Mouse (Mus musculus) myocyte (in vitro differentiated cells): ENCODE results near the gene Myo9b. TPM values are rescaled to one million over a fixed set of nuclear protein-coding genes. Genes with fewer than 3 reads are reported as not detected.
"Not testable (repeated sequence)": the region's sequence is repeated elsewhere in the genome, so short reads cannot be mapped to it uniquely, and the experiment has no call there.

Source experiments
- H3K27me3 ChIP-seq: one replicate; pipeline ENCODE4 v1.6.1; 2011; ENCODE audit not compliant: control insufficient read depth, insufficient read depth, insufficient read length
- H3K36me3 ChIP-seq: one replicate; pipeline ENCODE4 v1.6.1; 2011; ENCODE audit not compliant: control insufficient read depth, insufficient read depth
- H3K4me2 ChIP-seq: one replicate; pipeline ENCODE4 v1.6.1; 2011; ENCODE audit warnings: low read depth, control low read depth
- H3K4me3 ChIP-seq: one replicate; pipeline ENCODE4 v1.5.1; 2011; ENCODE audit warnings: mild to moderate bottlenecking, control low read depth, moderate library complexity
- H3K79me2 ChIP-seq: one replicate; pipeline ENCODE4 v1.6.1; 2011; ENCODE audit not compliant: control insufficient read depth, insufficient read depth
- H3ac ChIP-seq: one replicate; pipeline ENCODE4 v1.6.1; 2011; ENCODE audit not compliant: control insufficient read depth, insufficient read length
- CEBPB ChIP-seq: IDR thresholded peaks from 2 replicates; pipeline ENCODE4 v1.6.1; 2011; ENCODE audit warnings: mild to moderate bottlenecking, moderate library complexity; ENCODE audit not compliant: poor library complexity, insufficient read depth, severe bottlenecking
- E2F4 ChIP-seq: IDR thresholded peaks from one replicate; pipeline ENCODE4 v1.6.1; 2011; ENCODE audit warnings: mild to moderate bottlenecking, control low read depth, moderate library complexity; ENCODE audit not compliant: insufficient read depth
- MAX ChIP-seq: IDR thresholded peaks from one replicate; pipeline ENCODE4 v1.6.1; 2011; ENCODE audit warnings: low read depth, mild to moderate bottlenecking, control low read depth
- MYOD1 ChIP-seq, 3 experiments: IDR thresholded peaks; one replicate each; pipeline ENCODE4 v1.6.1; 2011; ENCODE audit warnings: control low read depth in 2 of 3, low read depth in 2 of 3, mild to moderate bottlenecking in 2 of 3, moderate library complexity in 1 of 3; ENCODE audit not compliant: insufficient read length in 2 of 3, control insufficient read depth in 1 of 3
- MYOG ChIP-seq, 3 experiments: IDR thresholded peaks; one replicate each; pipeline ENCODE4 v1.6.1; 2011; ENCODE audit warnings: control low read depth in 2 of 3, low read depth in 2 of 3, mild to moderate bottlenecking in 2 of 3; ENCODE audit not compliant: insufficient read length in 2 of 3, control insufficient read depth in 1 of 3, insufficient read depth in 1 of 3
- POLR2A ChIP-seq: IDR thresholded peaks from one replicate; pipeline ENCODE4 v1.6.1; 2011; ENCODE audit warnings: low read depth, mild to moderate bottlenecking, control low read depth, moderate library complexity; ENCODE audit not compliant: insufficient read length
- POLR2AphosphoS2 ChIP-seq: IDR thresholded peaks from one replicate; pipeline ENCODE4 v1.6.1; 2011; ENCODE audit warnings: low read depth, control low read depth; ENCODE audit not compliant: insufficient read length
- REST ChIP-seq: IDR thresholded peaks from one replicate; pipeline ENCODE4 v1.6.1; 2011; ENCODE audit warnings: mild to moderate bottlenecking, control low read depth, moderate library complexity; ENCODE audit not compliant: insufficient read depth, insufficient read length
- SRF ChIP-seq: IDR thresholded peaks from one replicate; pipeline ENCODE4 v1.6.1; 2011; ENCODE audit warnings: low read depth; ENCODE audit not compliant: control insufficient read depth, insufficient read length
- TCF12 ChIP-seq: IDR thresholded peaks from one replicate; pipeline ENCODE4 v1.6.1; 2011; ENCODE audit warnings: mild to moderate bottlenecking, control low read depth; ENCODE audit not compliant: poor library complexity, insufficient read depth, severe bottlenecking
- TCF3 ChIP-seq: IDR thresholded peaks from one replicate; pipeline ENCODE4 v1.6.1; 2011; ENCODE audit warnings: low read depth, control low read depth; ENCODE audit not compliant: insufficient read length
- USF1 ChIP-seq: IDR thresholded peaks from one replicate; pipeline ENCODE4 v1.6.1; 2011; ENCODE audit warnings: low read depth, mild to moderate bottlenecking, control low read depth, moderate library complexity
- polyA plus RNA-seq: library from polyadenylated mRNA; unstranded; fragments of >200 nt; fragmentation: generic; extraction: Trizol; gene quantifications from one replicate; pipeline ENCODE4 v1.2.1, GENCODE M21; 2012; ENCODE audit warnings: missing spikeins

Myo9b gene
- polyA plus RNA-seq, 1 experiment = 39.6 TPM

GRCm38 (mm10) chr8:71273151-71273510 is 617 bp downstream of the Myo9b start:
- H3K36me3 ChIP-seq = no peaks in the 10 kb centered on the region
- peak overlapping the region; percentile 88 for H3K4me2 ChIP-seq
- peak overlapping the region; percentile 42 for H3ac ChIP-seq
- H3K4me3 ChIP-seq = peak overlapping the region; percentile 91
- TF ChIP-seq POLR2A (no peak), CEBPB (no peak), E2F4 (no peak), MYOD1 (IDR thresholded peaks at IDR 0.05; ENCODE audit: control insufficient read depth in 1 of 3, insufficient read length in 2 of 3, low read depth in 2 of 3) (peak in 1 of 3 experiments; percentile 66), REST (no peak), USF1 (no peak), MAX (no peak), MYOG (IDR thresholded peaks at IDR 0.05; ENCODE audit: control insufficient read depth in 1 of 3, insufficient read depth in 1 of 3, insufficient read length in 2 of 3, low read depth in 2 of 3) (peak in 2 of 3 experiments; percentile 53 to 69), SRF (no peak), TCF12 (no peak), TCF3 (no peak), POLR2AphosphoS2 (no peak)
- peaks cover 53% of the 10 kb centered on the region for H3K79me2 ChIP-seq
- H3K27me3 ChIP-seq = no peaks in the 10 kb centered on the region

GRCm38 (mm10) chr8:71274478-71274877 is 2.0 kb downstream of the Myo9b start:
- Histone ChIP-seq H3K4me2 (peak overlapping the region; percentile 88), H3K4me3 (no peak overlapping the region), H3K27me3 (no peaks in the 10 kb centered on the region), H3ac (no peak overlapping the region), H3K36me3 (no peaks in the 10 kb centered on the region), H3K79me2 (peaks cover 60% of the 10 kb centered on the region)
- TF ChIP-seq TCF3 = no peak
- no peak for TF ChIP-seq USF1
- TF ChIP-seq POLR2AphosphoS2 = no peak
- no peak for TF ChIP-seq TCF12
- TF ChIP-seq SRF = no peak
- no peak for TF ChIP-seq POLR2A
- no peak for TF ChIP-seq CEBPB
- TF ChIP-seq MYOG (IDR thresholded peaks at IDR 0.05; ENCODE audit: control insufficient read depth in 1 of 3, insufficient read depth in 1 of 3, insufficient read length in 2 of 3, low read depth in 2 of 3) = no peak
- TF ChIP-seq MAX = no peak
- no peak for TF ChIP-seq MYOD1 (IDR thresholded peaks at IDR 0.05; ENCODE audit: control insufficient read depth in 1 of 3, insufficient read length in 2 of 3, low read depth in 2 of 3)
- TF ChIP-seq REST = no peak
- no peak for TF ChIP-seq E2F4

- no peak overlapping the region for H3ac ChIP-seq
- peaks cover 70% of the 10 kb centered on the region for H3K79me2 ChIP-seq
- H3K27me3 ChIP-seq = no peaks in the 10 kb centered on the region
- TF ChIP-seq MYOG (IDR thresholded peaks at IDR 0.05; ENCODE audit: control insufficient read depth in 1 of 3, insufficient read depth in 1 of 3, insufficient read length in 2 of 3, low read depth in 2 of 3) (no peak), E2F4 (no peak), POLR2A (no peak), TCF12 (no peak), MYOD1 (IDR thresholded peaks at IDR 0.05; ENCODE audit: control insufficient read depth in 1 of 3, insufficient read length in 2 of 3, low read depth in 2 of 3) (no peak), USF1 (no peak), POLR2AphosphoS2 (no peak), REST (no peak), CEBPB (no peak), SRF (no peak), MAX (no peak), TCF3 (no peak)
- H3K4me3 ChIP-seq = no peak overlapping the region
- peak overlapping the region; percentile 37 for H3K4me2 ChIP-seq
- H3K36me3 ChIP-seq = no peaks in the 10 kb centered on the region
These were observed 3.7 kb downstream of the Myo9b start for GRCm38 (mm10) chr8:71276166-71276565.

GRCm38 (mm10) chr8:71279409-71279808 is 6.9 kb downstream of the Myo9b start:
- not testable (repeated sequence) for H3K27me3 ChIP-seq, H3K36me3 ChIP-seq, H3K4me3 ChIP-seq, H3ac ChIP-seq
- Histone ChIP-seq H3K79me2 (peaks cover 84% of the 10 kb centered on the region), H3K4me2 (peak overlapping the region; percentile 36)

GRCm38 (mm10) chr8:71281731-71282130 is 9.2 kb downstream of the Myo9b start:
- H3K27me3 ChIP-seq, H3K36me3 ChIP-seq, H3ac ChIP-seq, H3K4me3 ChIP-seq, H3K4me2 ChIP-seq: not testable (repeated sequence)
- H3K79me2 ChIP-seq = peaks cover 83% of the 10 kb centered on the region

GRCm38 (mm10) chr8:71282621-71283020 is 10.1 kb downstream of the Myo9b start:
- Histone ChIP-seq H3K36me3 (peaks cover 3% of the 10 kb centered on the region), H3K4me2 (peak overlapping the region; percentile 24), H3ac (no peak overlapping the region), H3K79me2 (peaks cover 82% of the 10 kb centered on the region), H3K27me3 (no peaks in the 10 kb centered on the region), H3K4me3 (no peak overlapping the region)
- TF ChIP-seq MYOG (IDR thresholded peaks at IDR 0.05; ENCODE audit: control insufficient read depth in 1 of 3, insufficient read depth in 1 of 3, insufficient read length in 2 of 3, low read depth in 2 of 3) (no peak), POLR2AphosphoS2 (no peak), USF1 (no peak)

GRCm38 (mm10) chr8:71286223-71286622 is 13.7 kb downstream of the Myo9b start:
- not testable (repeated sequence) for H3K27me3 ChIP-seq, H3K4me2 ChIP-seq, H3K4me3 ChIP-seq, H3ac ChIP-seq, H3K36me3 ChIP-seq
- peaks cover 90% of the 10 kb centered on the region for H3K79me2 ChIP-seq
